8 mouse cellular contexts compared by ENCODE assay signal in genomic region chr10:78138812-78139523, GRCm38 (mm10). TPM values are rescaled to one million over a fixed set of nuclear protein-coding genes. Genes with fewer than 3 reads are reported as not detected.
DNase-seq lines count a peak whose midpoint lies in the region; ATAC-seq and TF ChIP-seq lines count a peak whose summit lies in the region.

No protein-coding gene starts in this region.

- no peaks in the 10 kb centered on the region for H3K9me3 ChIP-seq in liver, embryonic 15.5 days (replicated peaks)

- H3K9ac ChIP-seq in liver, embryonic 15.5 days: no peak overlapping the region

- no peak for TF ChIP-seq POLR2A in brain, embryonic 14.5 days (IDR thresholded peaks at IDR 0.05; ENCODE audit: borderline replicate concordance, extremely low read depth, insufficient read depth, insufficient read length, poor library complexity, severe bottlenecking)

- ATAC-seq in liver, embryonic 15.5 days (ENCODE audit: insufficient read depth): no peak

- intact Hi-C loops in heart, postnatal 14 days (cut with DNase I): no loop called here

- H3K4me3 ChIP-seq in liver, embryonic 15.5 days (replicated peaks): no peak overlapping the region

- H3K4me2 ChIP-seq in liver, embryonic 15.5 days: no peak overlapping the region

- H3K4me1 ChIP-seq in liver, embryonic 15.5 days (replicated peaks): peaks cover 28% of the 10 kb centered on the region

- no peaks in the 10 kb centered on the region for H3K36me3 ChIP-seq in liver, embryonic 15.5 days (replicated peaks)

- no peaks in the 10 kb centered on the region for H3K27me3 ChIP-seq in liver, embryonic 15.5 days

- WGBS in liver, embryonic 15.5 days (ENCODE audit: insufficient replicate concordance): 45% methylated on average over 14 of the region's 14 CpGs

- peak; percentile 39 for DNase-seq in embryo, embryonic 10.5 days (ENCODE audit: low spot score)
- DNase-seq in embryo, embryonic 10 days (ENCODE audit: low spot score): no peak
- peak; percentile 44 for DNase-seq in brain, embryonic 14.5 days (ENCODE audit: low read depth)
- DNase-seq in heart, postnatal 14 days: peak; percentile 65 to 73
- no peak for DNase-seq in cerebellum, postnatal 4 days (ENCODE audit: low spot score in 2 of 2)
- no peak for DNase-seq in right cerebral cortex, postnatal 14 days
- DNase-seq in left cerebral cortex, adult 9 months (ENCODE audit: low spot score in 2 of 2): no peak

- no peak for TF ChIP-seq CTCF in brain, embryonic 14.5 days (IDR thresholded peaks at IDR 0.05; ENCODE audit: borderline replicate concordance, extremely low read depth, insufficient read depth, insufficient read length)

- H3K27ac ChIP-seq in liver, embryonic 15.5 days (replicated peaks): peak overlapping the region; percentile 38

RNA-seq across cellular contexts. Expression of gene D10Jhu81e, which starts 30.6 kb away (rescaled TPM):
- 60.2 and 75.5 TPM in 2 replicates for polyA plus RNA-seq in brain, embryonic 14.5 days (2012; rRNA removed)
- 100 to 1,000 TPM; 380 to 389 TPM for total RNA-seq in heart, postnatal 14 days (2021)
- polyA plus RNA-seq in liver, embryonic 15.5 days (2015; fragmentation: Nextera tagmentation; extraction: Ambion mirVana): 18.4 and 19.3 TPM in 2 replicates

RNA-seq across cellular contexts. Expression of gene Pwp2, which starts 46.0 kb away (rescaled TPM):
- 18.7 and 19.6 TPM in 2 replicates for polyA plus RNA-seq in brain, embryonic 14.5 days (2012; rRNA removed)
- 1 to 10 TPM; 7.0 to 8.2 TPM for total RNA-seq in heart, postnatal 14 days (2021)
- 10.5 and 11.4 TPM in 2 replicates for polyA plus RNA-seq in liver, embryonic 15.5 days (2015; fragmentation: Nextera tagmentation; extraction: Ambion mirVana)

Comparison
In these comparisons a context has a peak if more than half of its experiments do, and no peak if none do; other contexts are left out.
1. DNase-seq: peak in embryo, embryonic 10.5 days (single experiment), brain, embryonic 14.5 days (single experiment) and heart, postnatal 14 days (2 of 2); none in embryo, embryonic 10 days (single experiment), cerebellum, postnatal 4 days (0 of 2), right cerebral cortex, postnatal 14 days (single experiment) and left cerebral cortex, adult 9 months (0 of 2).